Mouse (Mus musculus) spleen, adult 2 months (tissue): ENCODE measurements around the gene Eogt.

ENCODE experiments used
- CTCF ChIP-seq: fragments of 200-500 bp; IDR thresholded peaks from 2 replicates; pipeline ENCODE4 v1.5.1; 2011; ENCODE audit warnings: mild to moderate bottlenecking, inconsistent platforms; ENCODE audit not compliant: insufficient read depth, insufficient read length, insufficient replicate concordance; ENCODE audit errors: extremely low read depth
- POLR2A ChIP-seq: fragments of 200-500 bp; IDR thresholded peaks from 2 replicates; pipeline ENCODE4 v1.6.1; 2011; ENCODE audit warnings: low read depth, low read length, inconsistent platforms

DNA sequence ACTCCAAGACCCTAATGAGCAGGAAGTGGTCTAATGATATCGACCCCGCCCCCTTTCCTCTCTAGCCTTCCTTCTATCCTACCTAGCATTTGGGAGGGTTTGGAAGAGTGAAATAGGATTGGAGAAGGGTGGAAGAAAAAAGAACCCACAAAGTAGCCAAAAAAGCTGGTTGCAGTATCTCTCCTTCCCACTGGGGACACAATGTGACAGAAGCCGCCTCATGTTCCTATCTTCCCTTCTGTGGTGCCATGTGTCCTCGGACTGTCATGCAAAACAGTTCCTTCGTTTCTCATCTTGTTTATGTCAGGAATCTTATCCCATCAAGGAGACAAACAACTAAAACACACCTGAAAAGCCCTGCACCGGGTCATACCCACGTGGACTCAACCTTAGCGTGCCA is 42.9 kb downstream of the Eogt start:
- TF ChIP-seq POLR2A (no peak), CTCF (no peak)
